Mouse (Mus musculus): ENCODE results near the gene Cadm4.

DNA sequence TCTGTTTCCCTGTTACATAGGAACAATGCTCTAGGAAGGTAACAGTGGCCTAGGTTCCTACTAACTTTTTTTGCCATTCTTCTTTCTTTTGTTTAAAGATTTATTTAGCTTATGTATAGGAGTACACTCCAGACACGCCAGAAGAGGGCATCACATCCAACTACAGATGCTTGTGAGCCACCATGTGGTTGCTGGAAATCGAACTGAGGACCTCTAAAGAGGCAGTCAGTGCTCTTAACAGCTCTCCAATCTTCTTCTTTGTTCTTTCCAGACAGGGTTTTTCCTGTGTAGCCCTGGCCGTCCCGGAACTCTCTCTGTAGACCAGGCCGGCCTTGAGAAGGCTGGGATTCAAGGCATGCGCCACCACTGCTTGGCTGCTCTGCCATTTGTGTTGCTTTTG, 43.2 kb downstream of the Cadm4 start:
- TF ChIP-seq JUND (conservative IDR thresholded peaks at IDR 0.05; ENCODE audit: low read depth, low read length) = no peak
- TF ChIP-seq EP300 (IDR thresholded peaks at IDR 0.05; ENCODE audit: low read length) = no peak
